Mouse (Mus musculus): ENCODE measurements at regions not wholly inside any gene's neighbourhood (a gene's known extent, or its start where the extent isn't known, plus 50 kb on each side); places are given as distances from the start of the nearest gene placed in this dataset.
A peak's percentile ranks its signal among the peaks of the same experiment; 100 is the strongest.

DNA sequence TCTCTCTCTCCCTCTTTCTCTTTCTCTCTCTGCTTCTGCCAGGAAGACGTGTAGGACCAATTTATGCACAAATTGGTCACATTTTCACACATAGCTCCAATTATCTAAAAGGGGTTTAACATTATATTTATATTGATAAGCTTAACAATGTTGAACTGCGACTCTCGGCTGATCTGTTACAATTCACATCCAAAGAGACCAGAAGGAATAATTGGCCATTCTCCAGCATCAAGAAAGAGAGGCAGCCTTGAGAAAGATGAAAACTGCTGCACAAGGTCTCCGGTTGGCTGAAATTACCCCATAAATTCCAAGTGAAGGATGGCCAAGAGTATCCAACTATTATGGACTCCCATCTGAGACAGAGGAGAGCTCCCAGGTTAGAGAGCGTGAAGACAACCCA lies 398.4 kb downstream of the Tshz3 start:
- DNase-seq = no peak

DNA sequence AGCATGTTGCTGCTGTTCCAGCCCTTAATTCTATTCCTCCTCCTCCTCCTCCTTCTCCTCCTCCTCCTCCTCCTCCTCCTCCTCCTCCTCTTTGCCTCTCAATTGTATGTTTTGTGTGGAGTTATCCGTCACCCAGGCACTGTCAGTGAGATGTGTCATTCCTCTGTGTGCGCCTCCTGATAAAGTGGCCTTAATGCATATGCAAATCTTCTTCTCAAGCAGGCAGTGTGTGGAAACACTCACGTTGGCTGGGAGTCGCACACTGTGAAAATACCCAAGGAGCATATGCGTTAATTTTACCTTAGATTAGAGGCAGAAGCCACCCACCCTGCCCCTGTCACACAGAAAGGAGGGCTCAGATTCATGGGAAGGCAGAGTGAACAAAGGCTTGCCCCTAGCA lies 401.0 kb downstream of the Tshz3 start:
- no peak for DNase-seq

DNA sequence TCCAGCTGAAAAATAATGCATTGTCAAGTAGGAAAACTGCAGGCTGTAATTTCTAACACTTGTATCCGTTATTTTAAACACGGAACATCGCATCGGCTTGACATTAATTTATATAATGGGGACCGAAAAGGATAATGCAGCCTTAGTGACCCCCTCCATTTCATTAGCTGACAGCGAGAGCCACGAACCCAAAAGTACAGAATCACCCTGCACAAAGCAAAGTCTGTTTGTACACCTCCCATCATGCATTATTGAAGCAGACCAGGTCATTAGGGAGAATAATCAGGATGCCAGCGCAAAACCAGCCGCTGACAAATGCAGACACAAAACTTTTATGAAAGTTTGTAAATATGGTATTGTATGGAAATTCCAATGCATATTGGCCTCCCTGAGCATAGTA lies 406.8 kb downstream of the Tshz3 start:
- no peak for DNase-seq

DNA sequence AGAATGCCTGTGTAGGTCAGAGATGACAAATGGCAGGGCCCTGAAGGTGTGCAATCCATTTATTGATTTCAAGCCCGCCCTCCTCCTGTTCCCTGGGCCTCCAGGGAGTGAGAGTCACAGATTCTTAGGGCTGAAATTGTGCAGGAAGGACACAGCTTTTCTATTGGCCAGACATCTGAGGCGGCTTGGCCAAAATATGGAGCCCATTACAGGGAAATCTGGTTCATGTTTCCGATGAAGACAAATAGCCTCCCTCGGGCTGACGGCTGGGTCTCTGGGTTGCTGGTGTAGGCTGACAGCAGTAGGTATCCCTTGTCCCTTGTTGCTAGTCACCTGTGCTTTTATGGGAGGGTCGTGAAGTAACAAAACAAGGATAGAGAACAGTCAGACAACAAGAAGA lies 413.2 kb downstream of the Tshz3 start:
- DNase-seq = no peak

DNA sequence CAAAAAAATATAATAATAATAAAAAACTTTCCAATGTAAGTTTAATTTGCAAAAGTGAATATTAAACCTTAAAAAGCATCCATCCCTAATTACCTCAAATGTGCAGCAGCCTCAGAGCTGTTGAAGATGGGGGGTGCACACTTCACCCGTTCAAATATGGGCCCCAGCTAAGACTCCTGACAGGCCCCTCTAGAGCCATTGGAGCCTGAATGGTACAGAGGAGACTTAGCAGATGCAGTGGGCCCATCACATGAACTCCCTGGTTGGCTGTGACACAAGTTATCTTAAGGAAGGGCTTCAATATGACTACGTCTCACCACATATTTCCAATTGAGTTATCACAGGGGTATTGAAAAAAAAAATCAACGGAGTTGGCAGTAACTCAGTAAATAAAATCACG lies 422.9 kb downstream of the Tshz3 start:
- no peak for DNase-seq

DNA sequence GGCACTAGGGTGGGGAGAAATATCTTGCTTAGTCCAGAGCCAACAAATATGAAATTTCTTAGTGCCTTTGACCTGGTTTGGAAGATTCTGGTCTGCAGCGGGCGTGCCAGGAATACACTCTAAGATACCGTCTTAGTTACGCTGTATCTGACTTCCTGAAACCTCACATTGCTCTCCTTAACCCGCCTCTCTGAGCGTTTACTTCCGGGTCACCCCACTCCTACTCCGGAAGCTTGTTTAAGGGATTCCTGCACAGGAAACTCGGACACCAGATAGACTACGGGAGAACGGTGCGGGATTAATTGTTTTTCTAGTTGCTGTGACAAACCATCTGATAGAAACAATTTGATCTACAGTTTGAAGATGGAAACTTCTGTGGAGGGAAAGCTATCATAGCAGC lies 442.3 kb downstream of the Tshz3 start:
- DNase-seq = no peak

DNA sequence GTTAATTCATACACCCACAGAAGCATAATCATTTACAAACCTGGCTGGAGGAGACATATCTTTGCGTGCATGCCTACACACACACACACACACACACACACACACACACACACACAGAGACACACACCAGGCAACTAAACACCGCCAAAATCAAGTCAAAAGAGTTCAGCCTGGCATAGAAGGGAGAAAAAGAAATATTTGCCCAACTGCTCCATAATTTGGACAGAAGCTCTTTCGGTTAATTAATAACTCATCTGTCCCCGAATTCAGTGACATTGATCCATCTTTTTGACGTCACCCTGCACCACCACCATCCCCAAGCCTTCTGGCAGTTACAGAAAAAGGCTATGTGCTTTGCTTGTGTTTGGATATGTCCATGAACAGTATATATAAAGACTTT lies 444.9 kb downstream of the Tshz3 start:
- DNase-seq = no peak

DNA sequence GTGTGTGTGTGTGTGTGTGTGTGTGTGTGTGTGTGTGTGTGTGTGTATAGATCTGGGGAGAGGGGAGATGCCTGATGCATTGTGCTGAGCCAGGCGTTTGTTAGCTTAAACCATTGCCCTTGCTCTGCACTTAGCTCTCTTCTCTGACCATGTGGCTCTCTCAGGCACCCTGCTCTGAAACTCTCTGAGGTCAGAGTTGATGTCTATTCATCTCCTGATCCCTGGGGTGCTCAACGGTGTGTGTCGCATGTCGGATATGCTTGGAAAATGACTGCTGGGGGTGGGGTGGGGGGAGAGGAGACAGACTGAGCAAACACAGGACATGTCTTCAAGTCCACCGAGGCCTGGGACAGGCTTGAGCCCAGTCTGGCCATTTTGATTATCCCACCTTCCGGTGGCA lies 446.4 kb downstream of the Tshz3 start:
- DNase-seq = no peak

DNA sequence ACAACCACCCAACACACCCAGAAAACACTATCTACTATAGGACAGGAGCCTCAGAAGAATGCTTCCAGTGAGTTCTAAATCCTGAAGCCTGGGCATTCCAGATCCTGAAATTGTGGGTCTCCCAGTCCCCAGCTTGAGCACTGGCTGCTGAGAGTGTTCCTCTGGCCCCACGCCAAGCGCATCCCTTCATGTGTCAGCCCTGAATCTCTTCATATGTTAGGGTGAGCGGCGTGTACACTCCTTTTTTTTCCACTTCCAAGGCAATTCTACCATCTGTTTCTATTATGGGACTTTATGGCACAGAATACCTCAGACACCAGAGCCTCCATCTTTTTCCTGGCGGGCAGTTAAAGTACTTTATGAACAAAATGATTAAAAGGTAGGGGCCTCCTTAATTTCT lies 451.8 kb downstream of the Tshz3 start:
- DNase-seq = peak; percentile 26 to 33

DNA sequence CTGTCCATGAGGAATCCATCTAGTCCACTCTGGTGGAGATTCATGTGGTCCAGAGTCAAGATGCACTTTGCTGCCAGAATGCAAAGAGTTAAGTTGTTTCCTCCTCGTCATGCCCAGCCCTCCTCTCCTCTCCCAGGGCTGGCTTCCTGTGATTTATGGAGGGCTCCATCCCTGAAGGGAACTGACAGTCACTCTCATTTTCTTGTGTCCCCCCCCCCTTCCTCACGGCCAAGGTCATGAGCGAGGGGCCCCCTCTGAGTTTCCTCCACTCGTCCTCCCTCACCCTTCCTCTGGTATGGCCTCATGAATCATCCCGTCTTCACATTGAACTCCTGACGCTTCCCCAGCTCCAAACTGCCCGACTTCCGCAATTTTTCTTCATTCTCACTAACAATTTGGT lies 461.9 kb downstream of the Tshz3 start:
- no peak for DNase-seq

DNA sequence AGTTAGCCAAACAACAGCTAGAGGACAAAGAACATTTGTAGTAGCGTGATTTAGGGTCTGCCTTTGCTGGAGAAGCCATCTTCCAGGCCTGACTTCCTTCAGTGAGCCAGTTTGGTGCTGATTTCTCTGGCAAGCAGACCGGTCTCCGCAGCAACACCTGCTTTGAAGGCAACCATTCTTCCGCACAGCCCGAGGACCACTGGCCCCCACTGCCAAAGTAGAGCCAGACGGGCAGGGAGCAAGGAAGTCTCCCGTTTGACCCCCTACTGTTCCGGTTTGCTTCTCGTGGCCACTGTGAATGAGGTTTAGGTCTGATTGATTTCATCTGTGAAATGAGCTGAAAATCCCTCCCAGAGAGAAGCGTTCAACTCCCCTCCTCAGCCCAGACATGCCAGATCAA lies 471.0 kb downstream of the Tshz3 start:
- DNase-seq = no peak

DNA sequence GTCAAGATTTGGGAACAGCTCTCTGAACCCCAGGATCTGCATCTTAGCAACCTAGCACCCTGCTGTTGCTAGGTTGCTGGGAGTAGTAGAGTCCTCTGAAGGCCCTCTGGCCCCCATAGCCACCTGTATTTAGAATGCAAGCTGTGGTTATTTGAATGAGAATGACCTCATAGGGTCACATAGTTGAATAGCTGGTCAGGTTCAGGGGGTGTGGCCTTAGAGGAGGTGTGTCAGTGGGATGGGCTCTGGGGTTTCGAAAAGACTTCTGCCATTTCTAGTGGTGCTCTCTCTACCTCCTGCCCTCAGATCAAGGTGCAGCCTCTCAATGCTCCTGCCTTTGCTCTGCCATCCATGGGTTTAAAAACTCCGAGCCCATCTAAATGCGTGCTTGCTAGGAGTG lies 477.8 kb downstream of the Tshz3 start:
- no peak for DNase-seq

DNA sequence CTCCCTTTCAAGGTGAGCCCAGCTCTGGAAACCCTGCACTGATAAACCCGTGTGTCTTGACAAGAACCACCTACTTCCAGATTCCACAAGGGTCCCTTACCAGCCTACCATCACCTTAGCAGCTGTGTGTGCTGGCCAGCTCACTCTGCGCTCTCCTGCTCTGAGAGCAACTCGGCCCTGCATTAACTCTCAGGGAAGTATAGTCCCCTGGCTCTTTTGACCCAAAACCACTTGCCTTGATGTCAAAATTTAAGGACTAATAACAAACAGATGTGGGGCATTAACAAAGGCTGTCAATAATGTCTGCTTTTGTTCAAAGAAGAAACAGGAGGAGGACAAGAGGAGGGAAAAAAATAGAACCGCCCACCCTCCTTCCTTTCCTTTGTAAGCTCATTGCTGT lies 480.3 kb downstream of the Tshz3 start:
- DNase-seq = no peak

DNA sequence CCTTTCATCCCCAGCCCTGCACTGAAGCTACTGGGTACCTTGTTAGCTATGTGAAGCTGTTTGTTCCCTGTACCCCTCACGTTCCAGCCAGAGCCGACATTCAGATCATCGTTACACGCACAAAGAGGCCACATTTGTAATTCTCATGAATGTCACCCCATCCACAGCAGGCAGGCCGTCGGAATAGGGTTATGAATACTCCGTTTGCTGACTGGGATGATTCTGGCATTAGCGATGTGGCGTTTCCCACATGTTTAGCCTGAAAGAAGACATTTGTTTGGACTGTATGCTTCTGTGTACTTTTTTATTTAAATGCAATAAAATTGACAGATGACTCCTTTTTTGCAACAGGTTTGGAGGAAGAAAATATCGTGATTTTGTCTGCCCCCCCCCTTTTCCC lies 482.0 kb downstream of the Tshz3 start:
- no peak for DNase-seq

DNA sequence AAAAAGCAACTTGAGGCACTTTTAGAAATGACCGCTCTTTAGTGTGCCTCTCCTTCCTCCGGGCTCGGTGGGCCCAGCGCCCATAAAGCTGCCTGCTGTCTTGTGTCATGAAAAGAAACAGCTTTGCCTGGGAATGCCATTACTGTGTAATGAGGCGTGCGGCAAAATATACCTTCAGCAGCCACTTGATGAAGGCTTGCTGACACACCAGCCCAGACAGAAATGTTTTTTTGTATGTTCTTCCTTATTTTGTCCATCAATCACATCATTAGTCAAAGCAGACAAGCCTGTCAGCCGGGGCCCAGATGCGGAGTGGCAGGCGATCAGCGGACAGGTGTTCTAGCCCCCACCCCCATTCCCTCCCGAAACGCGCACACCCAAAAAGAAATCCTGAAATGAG lies 482.5 kb downstream of the Tshz3 start:
- no peak for DNase-seq

DNA sequence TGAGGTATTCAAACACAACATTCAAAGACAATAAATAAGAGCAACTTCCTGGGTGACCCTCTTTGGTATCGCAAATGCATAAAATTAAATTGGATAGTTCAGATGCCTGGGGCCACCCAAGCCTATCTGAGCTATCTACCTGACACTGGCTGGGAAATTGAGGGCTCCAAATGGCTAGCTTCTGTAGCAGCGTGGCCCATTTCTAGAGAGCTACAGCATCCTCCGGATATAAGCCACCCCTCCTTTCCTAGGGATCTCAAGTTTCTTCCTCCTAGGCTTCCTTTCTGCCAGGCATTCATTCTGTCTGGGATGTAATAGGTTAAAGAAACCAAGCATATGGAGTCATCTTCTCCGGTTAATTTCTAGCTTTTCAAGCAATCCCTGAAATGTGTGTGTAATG lies 483.2 kb downstream of the Tshz3 start:
- DNase-seq = no peak

DNA sequence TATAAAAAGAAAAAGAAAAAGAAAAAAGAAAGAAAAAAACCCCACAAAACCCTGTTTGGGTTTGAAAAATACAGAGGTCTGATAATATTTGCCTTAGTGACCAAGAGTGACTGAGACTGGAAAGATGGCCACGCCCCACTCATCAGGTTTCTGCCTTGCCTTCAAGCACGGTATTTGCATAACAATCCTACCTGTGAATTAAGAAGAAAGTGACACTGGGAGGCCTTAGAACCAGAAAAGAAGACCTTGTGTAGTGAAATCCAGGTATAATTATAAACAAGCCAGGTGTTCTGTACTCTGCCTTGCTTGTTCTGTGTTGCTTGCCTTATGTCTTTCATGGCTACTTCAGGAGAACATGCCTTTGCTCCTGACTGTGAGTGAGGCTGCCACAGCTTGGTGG lies 494.6 kb downstream of the Tshz3 start:
- no peak for DNase-seq

DNA sequence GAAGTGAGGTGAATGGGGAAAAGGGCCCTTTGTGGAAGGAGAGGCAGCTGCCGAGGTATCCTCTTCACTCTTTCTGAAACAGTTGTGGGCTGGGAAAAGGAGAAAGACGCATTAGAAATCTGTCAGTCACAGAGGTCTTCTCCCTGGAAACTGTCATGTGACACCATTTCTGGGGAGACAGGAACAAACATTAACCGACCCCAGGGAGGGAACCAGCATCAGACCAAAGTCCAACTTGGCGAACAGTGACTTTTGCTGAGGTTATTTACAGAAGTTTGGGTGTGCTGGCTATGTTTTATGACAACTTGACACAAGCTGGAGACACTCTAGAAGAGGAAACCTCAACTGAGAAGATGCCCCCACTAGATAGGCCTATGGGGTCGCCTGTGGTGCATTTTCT lies 506.9 kb downstream of the Tshz3 start:
- DNase-seq = no peak

DNA sequence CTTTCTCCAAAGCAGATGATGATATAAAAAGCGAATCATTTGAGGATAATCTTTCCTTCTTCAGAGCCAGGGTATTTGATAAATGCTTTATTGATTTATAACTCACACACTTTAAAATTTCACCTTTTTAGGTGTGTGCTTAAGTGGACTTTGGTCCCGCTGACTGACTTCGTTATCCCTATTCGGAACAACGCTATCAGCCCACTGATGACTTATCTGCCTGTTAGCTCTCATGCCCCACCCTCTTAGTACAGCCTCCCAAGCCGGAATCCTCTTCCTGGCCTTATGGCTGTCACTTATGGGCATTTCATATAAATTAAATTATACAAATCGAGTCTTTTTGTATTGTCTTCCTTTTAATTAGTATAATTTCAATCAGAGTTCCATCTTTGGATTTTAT lies 510.4 kb downstream of the Tshz3 start:
- no peak for DNase-seq

DNA sequence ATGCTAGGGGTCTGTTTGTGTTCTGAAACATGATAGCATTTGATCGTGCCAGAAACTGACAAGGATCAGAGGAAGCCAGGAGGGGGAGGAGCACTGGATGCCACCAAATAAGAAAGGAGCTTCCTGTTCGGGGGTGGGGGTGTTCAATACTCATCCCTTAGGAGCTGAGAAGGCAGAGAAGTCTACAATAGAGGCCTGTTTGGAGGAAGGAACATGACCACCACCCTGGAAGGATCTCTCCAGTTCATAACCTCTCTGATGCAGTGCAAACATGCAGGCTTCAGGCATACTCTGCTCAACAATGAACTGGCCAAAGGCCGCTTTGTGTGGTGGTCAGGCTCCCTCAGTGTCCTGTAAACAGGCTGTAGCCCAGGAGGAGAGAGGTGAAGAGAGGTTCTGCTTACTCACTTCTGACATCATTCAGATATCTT lies 515.8 kb downstream of the Tshz3 start:
- DNase-seq = no peak

DNA sequence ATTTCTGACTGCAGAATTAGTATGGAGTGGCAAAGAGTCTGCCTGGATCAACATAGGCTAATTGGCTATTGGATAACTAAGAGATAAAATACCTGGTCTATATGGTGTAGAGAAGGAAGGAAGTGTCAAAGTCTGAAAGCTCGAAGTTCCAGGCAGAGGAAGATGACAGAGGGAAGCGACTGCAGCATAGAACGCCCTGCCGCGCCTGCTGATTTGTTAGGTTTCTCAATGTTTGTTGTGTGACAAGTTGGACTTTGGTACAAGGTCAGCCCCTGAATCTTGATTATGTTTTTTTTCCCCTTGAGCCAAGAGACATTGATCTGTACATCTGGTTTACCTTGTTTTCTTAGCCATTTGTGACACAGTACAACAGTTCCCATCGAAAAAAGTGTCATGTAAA lies 517.6 kb downstream of the Tshz3 start:
- DNase-seq = no peak

DNA sequence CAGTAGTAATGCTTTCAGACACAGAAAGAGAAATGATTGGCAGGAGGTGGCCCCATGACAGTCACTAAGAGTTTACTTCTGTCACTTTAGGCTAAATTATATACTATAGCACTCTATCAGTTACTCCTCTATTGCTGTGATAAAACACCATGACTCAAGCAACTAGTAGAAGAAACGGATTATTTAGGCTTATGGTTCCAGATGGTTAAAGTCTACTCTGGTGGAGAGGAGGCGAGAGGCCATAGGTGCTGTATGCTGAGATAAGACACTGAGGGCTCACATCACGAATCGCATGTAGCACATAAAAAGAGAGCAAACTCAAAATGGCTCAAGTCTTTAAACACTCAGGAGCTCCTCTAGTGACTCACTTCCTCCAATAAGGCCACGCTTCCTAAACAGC lies 522.6 kb downstream of the Tshz3 start:
- no peak for DNase-seq

DNA sequence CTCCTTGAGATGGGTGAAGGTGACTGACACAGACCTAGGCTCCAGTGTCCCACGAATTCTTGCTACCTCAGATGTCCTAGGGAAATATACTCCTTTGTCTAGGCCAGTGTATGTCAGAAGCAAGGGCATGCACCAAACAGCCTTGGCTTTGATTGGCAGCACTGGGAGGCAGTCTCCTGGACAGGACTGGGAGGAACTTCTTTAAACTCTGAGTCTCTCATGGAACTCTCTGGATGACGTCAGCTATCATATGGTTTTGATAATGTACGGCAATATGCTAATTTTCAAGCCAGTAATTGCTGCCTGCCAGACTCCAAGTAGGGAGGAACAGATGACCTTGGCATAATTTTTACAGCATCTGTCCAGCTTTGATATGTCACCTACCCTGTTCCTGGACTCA lies 528.5 kb downstream of the Tshz3 start:
- DNase-seq = no peak

DNA sequence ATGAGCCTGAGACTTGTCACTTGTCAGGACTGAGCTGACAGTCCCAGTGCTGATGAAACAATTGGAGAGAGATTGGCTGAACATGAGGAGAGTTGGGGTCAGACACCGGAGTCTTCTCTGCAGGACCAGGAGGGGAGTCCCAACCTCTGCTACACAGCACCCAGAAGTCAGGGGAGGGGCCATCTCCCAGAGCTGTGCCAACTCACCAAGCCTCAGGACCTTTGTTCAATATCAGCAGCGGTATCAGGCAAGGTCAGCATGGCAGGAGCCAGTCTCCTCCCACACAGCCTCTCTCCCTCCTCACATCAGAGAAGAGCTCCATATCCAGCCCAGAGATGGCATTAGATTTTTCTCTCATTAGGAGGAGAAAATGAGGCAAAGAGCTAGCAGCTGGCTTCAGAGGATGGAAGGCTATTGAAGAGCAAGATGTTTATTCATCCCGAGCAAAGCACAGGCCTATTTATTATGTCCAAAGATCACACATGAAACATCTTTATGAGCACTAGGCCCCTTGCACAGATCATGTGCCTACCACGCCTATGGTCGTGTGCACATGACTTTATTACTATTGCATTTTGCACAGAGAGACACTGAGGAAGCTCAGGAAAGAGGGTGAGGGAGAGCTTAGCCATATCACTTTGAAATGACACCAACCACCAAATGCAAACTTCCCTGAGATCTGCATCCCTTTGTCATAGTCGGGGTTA lies 532.9 kb downstream of the Tshz3 start:
- no peak for DNase-seq

DNA sequence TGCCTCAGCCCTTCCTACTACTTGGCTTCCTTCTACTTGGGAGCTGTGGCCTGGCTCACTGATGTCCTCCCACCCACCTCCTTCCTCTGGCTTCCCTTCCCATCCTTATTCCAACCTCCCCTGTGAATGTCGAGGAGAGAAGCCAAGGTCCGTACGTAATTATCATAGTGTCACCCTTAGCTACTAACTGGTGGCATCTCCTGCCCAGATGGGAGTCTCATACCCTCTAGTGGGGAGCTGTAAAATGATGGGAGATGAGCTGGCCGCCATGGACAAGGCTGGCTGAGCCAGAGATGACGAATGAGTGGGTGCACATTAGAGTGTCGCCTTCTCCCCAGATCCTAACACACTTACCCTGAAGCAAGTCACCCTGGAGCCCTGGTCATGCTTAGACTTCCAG lies 532.6 kb downstream of the Zfp536 start:
- DNase-seq = no peak

DNA sequence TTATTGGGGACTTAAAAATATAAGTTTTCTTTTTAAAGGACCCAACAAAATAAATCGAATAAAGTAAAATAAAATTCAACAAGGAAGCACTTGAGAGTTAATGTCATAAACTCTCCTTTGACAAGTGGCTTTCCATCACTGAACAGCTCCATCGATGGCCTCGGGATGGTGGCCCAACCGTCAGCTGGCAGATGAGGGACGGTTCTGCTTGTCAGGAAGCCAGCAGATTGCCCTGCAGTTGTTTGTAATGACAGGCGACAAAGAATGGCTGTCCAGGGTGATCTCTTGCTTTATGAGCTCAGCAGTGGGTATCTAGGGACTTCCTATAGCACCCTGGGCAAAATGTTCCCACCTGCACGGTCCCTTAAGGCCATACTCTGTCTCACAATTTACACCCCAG lies 531.7 kb downstream of the Zfp536 start:
- DNase-seq = no peak

All from cerebellum, postnatal 36 days (tissue).